Mouse (Mus musculus) bone marrow, adult 2 months (tissue): ENCODE measurements around the gene Raph1.

Experiments
- CTCF ChIP-seq: fragments of 200-500 bp; IDR thresholded peaks from 2 replicates; pipeline ENCODE4 v1.5.1; 2011; ENCODE audit warnings: low read length, control low read depth; ENCODE audit not compliant: control insufficient read depth, insufficient read depth
- POLR2A ChIP-seq: fragments of 200-500 bp; IDR thresholded peaks from 2 replicates; pipeline ENCODE4 v1.6.1; 2011; ENCODE audit warnings: low read depth, mild to moderate bottlenecking, control low read depth, low read length, borderline replicate concordance; ENCODE audit not compliant: control insufficient read depth

- TF ChIP-seq CTCF (no peak), POLR2A (no peak)
Observed at GRCm38 (mm10) chr1:60600682-60601081, 33.8 kb upstream of the Raph1 start.
